Mouse (Mus musculus): Measurements from ENCODE around the gene Prps1l3. TPM values are rescaled to one million over a fixed set of nuclear protein-coding genes. Genes with fewer than 3 reads are reported as not detected.
A peak's percentile ranks its signal among the peaks of the same experiment; 100 is the strongest.

Gene Prps1l3
- total RNA-seq, 2 experiments from 2014 or later, result 13.6 to 13.9 TPM

GRCm38 (mm10) chr12:57231085-57231875 is 1.1 kb downstream of the Prps1l3 start:
- DNase-seq (ENCODE audit: low spot score in 2 of 2), result no peak
- intact Hi-C loops (cut with DNase I), result no loop called here

- intact Hi-C loops (cut with DNase I), result no loop called here
- no peak for DNase-seq (ENCODE audit: low spot score in 2 of 2)
These were observed 3.2 kb downstream of the Prps1l3 start for GRCm38 (mm10) chr12:57233386-57233785.

DNA sequence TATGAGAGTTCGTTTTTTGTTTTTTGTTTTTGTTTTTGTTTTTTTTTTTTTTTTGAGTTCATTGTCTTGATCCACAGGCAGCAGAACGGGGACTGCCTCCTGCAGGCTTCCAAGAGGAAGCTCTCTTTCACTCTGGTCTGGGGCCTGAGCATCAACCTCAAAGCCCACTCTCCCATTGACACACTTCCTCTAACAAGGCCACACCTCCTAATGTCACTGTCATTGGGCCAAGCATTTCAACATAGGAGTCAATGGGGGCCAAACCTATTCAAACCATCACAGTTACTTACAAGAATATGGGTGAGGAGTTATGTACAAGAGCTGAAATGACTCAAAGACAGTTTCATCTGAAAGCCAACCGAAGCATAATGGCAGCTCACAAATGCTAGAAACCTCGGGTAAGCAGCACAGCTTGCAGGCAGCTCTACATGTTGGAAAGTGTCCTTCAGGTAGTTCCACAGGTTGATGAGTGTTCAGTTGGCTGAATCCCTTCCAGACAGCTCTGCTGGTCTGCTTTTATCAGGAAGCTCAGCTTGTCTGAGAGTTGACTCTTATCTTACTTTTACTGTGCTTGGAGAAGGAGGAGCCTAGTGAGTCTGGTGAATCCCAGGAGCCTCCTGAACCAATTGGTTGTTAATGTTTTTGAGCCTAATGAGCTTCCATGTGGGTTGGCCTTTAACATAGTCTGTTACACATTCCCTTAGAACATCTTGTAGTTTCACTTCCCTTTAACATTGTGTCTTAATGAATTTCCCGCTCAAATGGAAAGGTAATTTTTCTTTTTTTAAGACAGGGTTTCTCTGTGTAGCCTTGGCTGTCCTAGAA is 13.7 kb downstream of the Prps1l3 start:
- intact Hi-C loops (cut with DNase I), result no loop called here
- no peak for DNase-seq (ENCODE audit: low spot score in 2 of 2)

DNA sequence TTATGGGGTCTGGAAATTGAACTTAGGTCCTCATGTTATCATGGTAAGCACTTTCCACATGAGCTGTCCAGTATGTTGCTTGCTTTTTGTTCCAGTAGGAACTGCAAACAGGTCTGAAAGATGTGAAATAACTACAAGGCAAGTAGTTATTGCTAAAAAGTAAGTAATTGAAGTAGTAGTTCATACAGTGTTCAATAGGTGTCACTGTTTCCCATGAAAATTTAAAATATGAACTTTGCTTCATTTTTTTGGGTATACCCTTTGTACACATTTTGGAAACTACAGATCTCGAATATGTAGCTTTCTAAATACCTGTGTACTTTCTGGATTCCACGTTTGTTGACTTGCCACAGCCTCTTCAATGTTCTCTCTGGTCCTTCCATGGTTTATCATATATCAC is 28.4 kb downstream of the Prps1l3 start:
- DNase-seq (ENCODE audit: low spot score in 2 of 2), result no peak
- intact Hi-C loops (cut with DNase I), result no loop called here

DNA sequence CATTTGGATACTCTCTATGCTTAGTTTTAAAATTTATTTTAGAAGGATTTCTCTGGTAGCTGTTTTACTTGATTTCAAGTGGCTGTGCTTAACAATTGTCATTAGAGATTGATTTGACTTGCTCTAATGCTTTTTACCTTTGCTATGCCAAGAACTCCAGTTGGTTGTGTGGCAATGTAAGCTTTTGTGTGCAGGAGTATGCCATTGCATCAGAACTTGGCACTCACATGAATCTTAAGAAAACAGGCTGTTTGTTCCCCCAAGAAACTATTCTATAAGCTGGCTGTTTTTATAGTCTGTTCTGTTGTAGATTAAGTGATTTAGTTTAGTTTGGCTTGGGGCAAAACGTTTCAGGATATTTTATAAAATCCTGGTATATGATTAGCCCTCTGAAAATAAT is 45.2 kb downstream of the Prps1l3 start:
- intact Hi-C loops (cut with DNase I), result no loop called here
- DNase-seq (ENCODE audit: low spot score in 2 of 2), result no peak

GRCm38 (mm10) chr12:57281155-57282114 is 51.2 kb downstream of the Prps1l3 start:
- intact Hi-C loops (cut with DNase I), result loop anchor here (5.0 to 10.0 kb wide), 3 partner anchors 261 to 1663 kb away; no protein-coding TSS in a partner anchor
- peak; percentile 16 to 45 for DNase-seq (ENCODE audit: low spot score in 2 of 2)

DNA sequence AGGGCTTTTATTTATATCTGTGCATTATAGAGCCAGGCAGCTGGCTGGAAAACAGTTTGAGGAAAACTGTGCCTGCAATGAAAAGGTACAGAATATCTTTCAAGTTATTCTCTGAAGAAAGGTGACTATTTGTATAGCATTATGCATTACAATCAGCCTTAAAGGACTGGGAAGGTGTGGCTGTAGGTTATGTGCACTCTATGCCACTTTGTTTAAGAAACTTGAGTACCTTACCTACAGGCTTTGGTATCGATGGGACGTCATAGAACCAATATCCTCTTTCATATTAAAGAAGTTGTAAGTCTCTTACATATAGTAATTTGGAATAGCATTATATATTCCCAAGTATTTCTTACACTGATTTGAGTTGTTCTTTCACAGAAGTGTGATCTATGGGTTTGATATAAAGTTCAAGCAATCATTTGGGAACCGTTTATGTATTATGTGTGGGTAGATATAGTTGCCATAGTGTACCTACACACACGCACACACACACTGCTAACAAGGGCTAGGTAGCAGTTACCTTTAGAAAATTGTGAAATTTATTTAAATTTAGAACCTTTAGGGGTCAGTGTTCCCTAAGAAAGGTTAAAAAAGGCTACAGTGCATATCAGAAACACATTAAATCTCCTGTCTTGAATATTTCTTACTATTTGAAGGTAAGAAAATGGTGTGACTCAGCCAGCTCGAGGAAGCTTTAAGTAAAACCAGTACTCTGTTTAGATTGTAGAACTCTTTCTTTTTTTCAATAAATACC is 55.3 kb downstream of the Prps1l3 start:
- DNase-seq (ENCODE audit: low spot score in 2 of 2), result no peak
- intact Hi-C loops (cut with DNase I), result loop anchor here (10.0 kb wide), 1 partner anchor 1659 kb away; no protein-coding TSS in a partner anchor

Other genes starting within 250 kb of the Prps1l3 start
- gene Slc25a21, start 32.9 kb upstream of the Prps1l3 start, total RNA-seq (2021), result under 1 TPM; 0.53 to 0.66 TPM
- 1 to 10 TPM; 4.9 to 5.0 TPM for gene Mipol1, start within 50 bp of the Prps1l3 start, total RNA-seq (2021)

Measured in left cerebral cortex, postnatal 14 days (tissue).